Mouse (Mus musculus) heart, adult 18-20 months (tissue): ENCODE measurements around the gene Fam136a. TPM values are rescaled to one million over a fixed set of nuclear protein-coding genes. Genes with fewer than 3 reads are reported as not detected.
A peak's percentile ranks its signal among the peaks of the same experiment; 100 is the strongest.
"Not testable (repeated sequence)": the region's sequence is repeated elsewhere in the genome, so short reads cannot be mapped to it uniquely, and the experiment has no call there.

Experiments
- DNase-seq, 2 experiments: peaks; one replicate each; pipeline ENCODE4 v3.0.0; 2021 to 2022; ENCODE audit warnings: mixed read lengths in 1 of 2
- long read RNA-seq, 2 experiments: library from polyadenylated mRNA; stranded (forward); transcript quantifications; one replicate each; pipeline ENCODE4 v2.0.0; 2021
- total RNA-seq, 2 experiments: library from RNA; stranded (reverse); gene quantifications; 2 replicates each; pipeline ENCODE4 v1.2.3; 2021

The Fam136a gene
- 10 to 100 TPM; 28.6 to 28.7 TPM for total RNA-seq
- long read RNA-seq, experiment 1, transcript Fam136a-201 (3 exons, 1,643 nt), result major isoform, 65 of 78 reads
- long read RNA-seq, experiment 1, partial matches to known transcripts, result 1 of 78 reads
- long read RNA-seq, experiment 1, other reads (novel, unspliced or antisense), result 12 of 78 reads
- long read RNA-seq, experiment 2, transcript Fam136a-201 (3 exons, 1,643 nt), result major isoform, 29 of 43 reads
- long read RNA-seq, experiment 2, partial matches to known transcripts, result 0 of 43 reads
- long read RNA-seq, experiment 2, other reads (novel, unspliced or antisense), result 14 of 43 reads

DNA sequence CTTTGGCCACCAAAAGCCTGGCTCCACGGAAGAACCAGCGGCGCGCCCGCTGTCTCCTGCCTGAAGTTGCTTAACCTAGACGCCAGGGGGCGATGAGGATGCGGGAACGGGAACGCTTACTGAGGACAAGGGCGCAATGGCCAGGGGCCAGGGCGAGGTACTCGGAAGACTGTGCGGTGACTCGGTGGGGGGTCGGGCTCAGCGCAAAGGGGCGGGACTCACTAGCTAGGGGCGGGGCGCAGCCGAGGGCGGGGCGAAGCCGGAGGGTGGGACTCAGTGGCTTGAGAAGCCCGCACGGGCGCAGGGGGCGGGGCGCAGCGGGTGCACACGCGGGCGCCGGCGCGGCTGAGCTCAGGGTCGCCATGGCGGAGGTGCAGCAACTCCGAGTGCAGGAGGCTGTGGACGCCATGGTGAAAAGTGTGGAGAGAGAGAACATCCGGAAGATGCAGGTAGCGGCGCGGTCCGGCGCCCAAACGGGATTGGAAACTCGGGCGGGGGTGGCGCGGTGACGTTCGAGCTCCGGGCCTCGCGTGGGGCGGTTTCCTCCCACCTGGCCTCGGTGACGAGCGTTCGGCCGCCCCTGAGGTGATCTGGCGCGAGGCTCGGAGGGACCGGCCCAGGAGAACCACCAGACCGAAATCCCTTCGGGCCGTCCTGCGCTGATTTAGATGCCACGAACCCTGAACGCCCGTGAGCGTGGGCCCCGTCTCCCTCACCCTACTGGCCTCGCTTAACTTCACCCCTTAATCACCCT is at the start of gene Fam136a:
Gene Fam136a, plus strand, starts transcription at position 276 of the 754 bp plus-strand sequence.
- peak; percentile 97 to 98 for DNase-seq

GRCm38 (mm10) chr6:86317066-86317465 is 48.4 kb upstream of the Fam136a start:
- no peak for DNase-seq

DNA sequence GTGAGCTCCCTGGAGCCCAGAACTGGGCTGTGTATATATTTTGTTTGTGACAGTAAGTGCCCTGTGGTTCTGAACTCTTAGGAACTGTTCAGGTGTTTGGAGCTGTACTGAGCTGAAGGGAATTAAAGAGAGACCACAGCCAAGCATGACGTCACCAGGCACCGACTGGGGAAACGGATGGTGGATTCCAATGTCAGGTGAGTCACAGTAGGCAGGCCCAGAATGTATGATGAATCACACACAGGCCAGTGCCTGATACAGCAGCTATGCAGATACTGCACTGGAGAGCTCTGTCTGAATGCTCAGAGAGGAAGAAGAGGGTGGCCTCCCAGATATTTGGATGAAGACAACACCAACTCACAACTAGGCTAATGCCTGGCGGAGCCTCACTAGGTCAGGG is 46.6 kb upstream of the Fam136a start:
- DNase-seq, result peak; percentile 6 to 19

GRCm38 (mm10) chr6:86322031-86322563 is 43.3 kb upstream of the Fam136a start:
- no peak for DNase-seq

- DNase-seq, result no peak
Observed at GRCm38 (mm10) chr6:86322991-86323390, 42.5 kb upstream of the Fam136a start.

DNA sequence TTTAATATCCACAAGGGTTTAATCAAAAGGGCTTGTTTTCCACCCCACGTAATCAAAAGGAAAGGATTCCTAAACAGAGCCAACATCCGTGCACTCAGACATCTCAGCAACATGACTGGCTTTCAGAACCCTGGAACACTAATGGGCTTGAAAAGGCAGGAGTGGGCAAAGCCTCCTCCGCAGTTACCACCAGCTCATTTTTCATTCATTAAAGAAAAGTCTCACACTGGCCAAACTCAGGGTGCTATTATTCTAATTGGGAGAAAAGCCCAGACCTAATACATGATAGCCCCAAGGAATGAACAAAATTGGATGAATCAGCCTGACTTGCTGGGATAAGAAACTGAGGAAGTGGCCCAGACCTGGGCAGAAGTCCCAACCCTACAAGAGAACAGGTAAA is 41.0 kb upstream of the Fam136a start:
- no peak for DNase-seq

DNA sequence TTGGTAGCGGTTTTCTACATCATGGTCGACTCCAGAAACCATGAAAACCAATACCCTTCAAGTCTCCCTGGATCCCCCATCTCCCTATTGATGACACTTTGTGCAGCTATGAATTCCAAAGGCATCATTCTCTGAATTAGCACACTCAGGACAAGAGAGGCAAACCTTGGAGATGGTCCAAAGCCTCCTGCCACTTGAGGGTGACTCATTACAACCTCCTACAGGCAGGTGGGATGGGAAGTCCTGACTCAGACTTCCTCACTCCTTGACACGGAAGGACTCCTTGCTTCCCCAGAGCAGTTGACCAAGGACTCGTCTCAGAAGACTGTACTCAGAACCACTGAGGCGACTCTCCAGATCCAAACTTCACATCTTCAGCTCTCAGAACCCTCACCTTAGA is 39.8 kb upstream of the Fam136a start:
- DNase-seq, result no peak

DNA sequence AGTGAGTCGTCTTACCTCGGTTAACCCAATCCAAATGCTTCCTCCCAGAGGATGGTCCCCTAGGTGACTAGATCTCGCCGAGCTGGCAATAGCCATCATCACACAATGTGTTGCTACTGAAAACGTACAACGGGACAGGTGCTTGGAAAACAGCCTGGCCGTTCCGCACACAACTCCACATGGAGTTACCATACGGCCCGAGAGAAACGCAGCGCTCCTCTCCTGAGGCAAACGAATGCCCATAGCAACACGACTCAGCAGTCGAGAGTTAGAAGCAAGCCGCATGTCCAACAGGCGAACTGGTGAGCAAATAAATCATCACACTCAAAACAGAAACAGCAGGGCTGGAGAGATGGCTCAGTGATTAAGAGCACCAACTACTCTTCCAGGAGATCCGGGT is 38.6 kb upstream of the Fam136a start:
- no peak for DNase-seq

DNA sequence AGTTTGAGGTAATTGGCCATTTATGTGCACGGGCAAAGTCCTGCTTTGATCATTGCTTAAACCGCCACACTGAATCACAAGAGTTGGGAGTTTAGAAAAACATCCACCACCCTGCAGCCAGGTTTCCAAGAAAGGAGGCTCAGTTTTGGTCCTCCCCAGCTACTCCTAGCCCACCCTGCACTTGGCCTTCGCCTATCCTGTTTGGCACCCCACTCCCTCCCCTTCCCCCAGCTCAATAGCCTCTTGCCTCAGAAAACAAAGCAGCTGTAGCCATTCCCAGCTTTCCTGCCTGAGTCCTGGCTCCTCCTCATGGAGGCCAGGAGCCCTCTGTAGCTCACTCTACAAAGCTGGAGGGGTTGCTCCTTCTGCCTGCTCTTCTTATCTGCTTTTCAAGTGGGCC is 37.1 kb upstream of the Fam136a start:
- DNase-seq, result no peak

DNA sequence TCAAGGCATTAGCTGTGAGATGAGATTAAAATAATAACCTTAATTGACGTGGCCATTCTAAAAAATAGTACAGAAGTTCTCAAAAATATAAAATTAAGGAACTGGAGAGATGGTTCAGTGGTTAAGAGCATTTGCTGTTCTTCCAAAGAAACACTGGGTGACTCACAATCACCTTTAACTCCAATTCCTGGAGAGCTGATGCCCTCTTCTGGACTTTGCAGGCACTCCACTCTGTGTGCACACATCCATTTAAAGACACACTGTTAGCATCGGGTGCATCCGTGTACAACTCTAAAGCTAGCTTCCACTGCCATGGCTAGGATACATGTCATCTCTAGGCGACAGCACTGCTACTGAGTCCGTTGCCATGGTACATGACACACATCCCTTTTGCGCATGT is 35.5 kb upstream of the Fam136a start:
- DNase-seq, result no peak

GRCm38 (mm10) chr6:86335121-86335849 is 30.2 kb upstream of the Fam136a start:
- peak in 1 of 2 experiments; percentile 9 for DNase-seq

- no peak for DNase-seq
Observed at GRCm38 (mm10) chr6:86335860-86336259, 29.6 kb upstream of the Fam136a start.

- DNase-seq, result not testable (repeated sequence)
Observed at GRCm38 (mm10) chr6:86336340-86336739, 29.1 kb upstream of the Fam136a start.

GRCm38 (mm10) chr6:86343656-86344055 is 21.8 kb upstream of the Fam136a start:
- no peak for DNase-seq

DNA sequence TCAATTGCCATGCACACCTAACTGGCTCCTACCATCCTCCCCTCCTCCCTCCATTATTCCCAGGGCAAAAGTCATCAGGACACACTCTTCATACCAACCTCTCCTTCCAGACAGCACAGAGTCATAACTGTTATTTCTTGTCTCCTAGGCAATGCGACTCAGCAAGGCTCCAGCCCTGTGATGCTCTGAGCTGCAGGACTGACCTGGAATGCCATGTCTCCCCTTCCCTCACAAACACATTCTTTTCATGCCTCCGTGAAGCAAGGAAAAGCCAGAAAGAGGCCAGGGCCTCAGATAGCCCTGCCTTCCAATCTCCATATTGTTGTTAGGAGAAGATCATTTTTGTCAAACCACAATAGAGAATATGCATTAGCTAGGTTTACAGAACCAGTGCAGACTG is 19.4 kb upstream of the Fam136a start:
- DNase-seq, result no peak

DNA sequence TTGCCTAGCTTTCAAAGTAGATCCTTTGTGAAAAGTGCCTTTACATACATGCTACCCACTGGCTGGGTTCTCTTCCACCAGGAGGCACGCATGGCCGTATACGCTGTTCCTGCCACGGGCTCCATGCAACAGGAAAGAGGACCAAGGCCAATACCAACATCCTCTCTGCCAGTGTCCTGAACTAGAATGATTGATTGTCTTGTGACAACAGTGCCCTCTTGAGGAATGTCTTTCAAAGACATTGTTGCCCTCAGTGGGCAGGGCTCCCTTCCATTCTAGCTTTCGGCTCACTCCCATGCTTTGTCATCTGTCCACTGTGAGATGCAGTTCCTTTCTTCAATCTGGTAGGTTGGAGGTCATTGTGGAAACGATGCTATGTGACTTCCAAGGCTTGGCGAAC is 16.2 kb upstream of the Fam136a start:
- DNase-seq, result peak; percentile 37 to 38

GRCm38 (mm10) chr6:86354948-86355347 is 10.5 kb upstream of the Fam136a start:
- DNase-seq, result no peak

- DNase-seq, result no peak
Observed at GRCm38 (mm10) chr6:86356956-86357355, 8.5 kb upstream of the Fam136a start.

DNA sequence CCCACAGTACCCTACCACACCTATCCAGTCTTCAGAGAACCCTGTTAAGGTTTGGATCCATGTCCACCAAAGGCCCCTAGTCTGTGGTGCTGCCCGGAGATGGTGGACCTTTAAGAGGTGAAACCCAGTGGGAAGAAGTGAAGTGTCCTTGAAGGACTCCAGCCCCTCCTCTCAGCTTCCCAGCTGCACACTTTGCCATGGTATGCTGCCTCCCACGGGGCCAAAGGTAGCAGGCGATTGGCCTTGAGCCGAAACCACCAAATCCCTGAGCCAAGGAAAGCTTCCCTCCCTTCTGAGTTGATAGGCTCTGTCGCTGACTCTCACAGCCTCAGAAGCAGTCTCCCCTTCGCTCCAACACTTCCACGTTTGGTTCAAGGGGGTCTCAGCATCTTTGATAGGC is 4.8 kb upstream of the Fam136a start:
- DNase-seq, result no peak

GRCm38 (mm10) chr6:86361373-86361772 is 4.1 kb upstream of the Fam136a start:
- DNase-seq, result no peak

DNA sequence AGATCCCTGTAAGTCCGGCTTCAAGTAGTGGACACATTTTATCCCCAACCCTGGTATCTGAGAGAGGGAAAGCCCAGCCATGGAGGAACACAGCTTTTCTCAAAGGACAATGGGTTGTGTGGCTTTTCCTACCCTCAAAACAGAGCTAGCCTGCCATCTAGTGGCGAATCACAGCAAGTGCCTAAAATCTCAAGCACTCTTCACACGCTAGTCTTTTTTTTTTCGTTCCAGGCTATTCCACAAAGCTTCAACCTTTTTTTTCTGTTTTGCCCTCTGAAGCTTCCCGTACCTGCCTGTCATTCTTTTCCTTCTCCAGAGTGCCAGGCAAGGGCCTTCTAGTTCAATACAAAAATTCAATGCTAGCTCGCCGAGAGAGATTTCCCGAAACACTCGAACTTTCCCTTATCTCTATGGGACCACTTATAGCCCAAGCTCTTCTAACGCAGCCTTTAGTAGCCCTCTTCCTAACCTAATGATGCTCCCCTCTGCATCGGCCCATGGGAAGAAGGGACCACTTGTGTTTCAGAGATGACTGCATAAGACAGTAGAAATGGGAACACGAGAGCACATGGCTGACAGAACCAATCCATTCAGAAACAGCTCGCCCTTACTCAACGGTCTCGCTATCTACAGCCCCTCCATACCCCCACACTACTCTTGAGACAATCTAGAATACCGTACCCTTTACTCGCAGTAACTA is 854 bp upstream of the Fam136a start:
- DNase-seq, result peak; percentile 81 to 90
